ENCODE assay signal across 23 mouse cellular contexts in genomic region chr19:5413840-5414239, GRCm38 (mm10). TPM values are rescaled to one million over a fixed set of nuclear protein-coding genes. Genes with fewer than 3 reads are reported as not detected.
"Had no signal": no experiment of that assay in that cellular context is flagged by ENCODE, and none has a peak within 500 bp of the region (broad histone marks: within the 10 kb centered on the region; RNA-seq: fewer than 3 reads in every experiment).

No protein-coding gene starts in this region.

- H3K36me3 ChIP-seq: midbrain, embryonic 12.5 days; neural tube, embryonic 13.5 days had no signal

- H3K4me1 ChIP-seq: midbrain, embryonic 12.5 days; neural tube, embryonic 13.5 days; neural tube, embryonic 15.5 days had no signal

- ATAC-seq: midbrain, embryonic 16.5 days had no signal

- H3K9ac ChIP-seq: lung, embryonic 14.5 days; midbrain, embryonic 12.5 days; neural tube, embryonic 13.5 days; neural tube, embryonic 15.5 days had no signal

- H3K4me3 ChIP-seq: midbrain, embryonic 10.5 days; midbrain, embryonic 12.5 days; myocyte; neural tube, embryonic 13.5 days; neural tube, embryonic 15.5 days had no signal

- DNase-seq: lung, embryonic 14.5 days; lung, postnatal 4 days; midbrain, embryonic 14.5 days; retina, postnatal 1 day; right cerebral cortex, adult 18-20 months; right cerebral cortex, postnatal 25 days; right cerebral cortex, postnatal 4 days; spleen, adult 18-20 months; thymus, adult 18-20 months; thymus, postnatal 14 days; thymus, postnatal 36 days had no signal

- H3K9me3 ChIP-seq: midbrain, embryonic 10.5 days; midbrain, embryonic 12.5 days; neural tube, embryonic 13.5 days; neural tube, embryonic 15.5 days had no signal

- H3K27ac ChIP-seq: midbrain, embryonic 10.5 days; midbrain, embryonic 12.5 days; neural tube, embryonic 13.5 days; neural tube, embryonic 15.5 days had no signal

- H3K4me2 ChIP-seq: lung, embryonic 14.5 days; midbrain, embryonic 12.5 days; neural tube, embryonic 13.5 days; neural tube, embryonic 15.5 days had no signal

- H3K27me3 ChIP-seq: midbrain, embryonic 12.5 days; neural tube, embryonic 13.5 days; neural tube, embryonic 15.5 days had no signal

RNA-seq across cellular contexts. Expression of gene Tsga10ip, which starts 11.5 kb away (rescaled TPM):
- total RNA-seq: megakaryocyte, adult 5-6 weeks; megakaryocyte-erythroid progenitor cell, adult 5-6 weeks had no signal
- polyA plus RNA-seq: lung, embryonic 14.5 days; midbrain, embryonic 14.5 days; midbrain, embryonic 16.5 days; neural tube, embryonic 11.5 days; neural tube, embryonic 15.5 days; stomach, embryonic 14.5 days had no signal

RNA-seq across cellular contexts. Expression of gene Fosl1, which starts 33.5 kb away (rescaled TPM):
- polyA plus RNA-seq: lung, embryonic 14.5 days; lung, embryonic 16.5 days; midbrain, embryonic 10.5 days; midbrain, embryonic 12.5 days; midbrain, embryonic 14.5 days; midbrain, embryonic 16.5 days; neural tube, embryonic 11.5 days; neural tube, embryonic 15.5 days; stomach, embryonic 14.5 days; stomach, embryonic 16.5 days had no signal
